Mouse (Mus musculus): ENCODE data around the gene Tbx2. TPM values are rescaled to one million over a fixed set of nuclear protein-coding genes. Genes with fewer than 3 reads are reported as not detected.

The Tbx2 gene
- total and polyA plus RNA-seq, 3 experiments = 0.17 TPM; not detected in 2

- TF ChIP-seq ZMIZ1 (IDR thresholded peaks at IDR 0.05; ENCODE audit: low read depth, low read length) (no peak), RCOR1 (conservative IDR thresholded peaks at IDR 0.05; ENCODE audit: low read depth, low read length) (no peak), ZC3H11A (IDR thresholded peaks at IDR 0.05; ENCODE audit: low read depth, low read length) (no peak)
- Histone ChIP-seq H3K79me2 (replicated peaks; ENCODE audit: control insufficient read depth, extremely low read depth, insufficient read depth, poor library complexity, severe bottlenecking) (no peaks in the 10 kb centered on the region), H3K27me3 (replicated peaks) (peaks cover 5% of the 10 kb centered on the region), H3K4me3 (replicated peaks in 1 of 3; ENCODE audit: low read depth in 2 of 3, low read length in 2 of 3, poor library complexity in 1 of 3) (no peak overlapping the region), H3K27ac (ENCODE audit: insufficient read depth, low read depth) (no peak overlapping the region), H3K9me3 (replicated peaks; ENCODE audit: low read length) (peaks cover 44% of the 10 kb centered on the region), H3K9ac (ENCODE audit: insufficient read depth, low read depth) (no peak overlapping the region), H3K4me2 (ENCODE audit: insufficient read depth, low read depth, poor library complexity, severe bottlenecking) (no peak overlapping the region), H3K4me1 (ENCODE audit: control insufficient read depth in 1 of 2, insufficient read depth in 2 of 2) (no peaks in the 10 kb centered on the region), H3K36me3 (replicated peaks in 1 of 2; ENCODE audit: control insufficient read depth in 1 of 2, insufficient read depth in 1 of 2, low read length in 1 of 2) (no peaks in the 10 kb centered on the region)
- in situ Hi-C loops (cut with MboI; ENCODE audit: low pct_ligation_motif_present, low pct_unique_long_range_greater_than_20kb, low sequenced_read_pairs) = no loop called here
- dilution Hi-C loops (cut with MboI; ENCODE audit: extremely low pct_ligation_motif_present, extremely low pct_unique_long_range_greater_than_20kb, low sequenced_read_pairs) = no loop called here
- no peak for DNase-seq (ENCODE audit: extremely low read depth)
Observed at GRCm38 (mm10) chr11:85833761-85834385, 1.5 kb downstream of the Tbx2 start.

- in situ Hi-C loops (cut with MboI; ENCODE audit: low pct_ligation_motif_present, low pct_unique_long_range_greater_than_20kb, low sequenced_read_pairs) (no loop called here), dilution Hi-C loops (cut with MboI; ENCODE audit: extremely low pct_ligation_motif_present, extremely low pct_unique_long_range_greater_than_20kb, low sequenced_read_pairs) (no loop called here)
- peaks cover 43% of the 10 kb centered on the region for H3K9me3 ChIP-seq (replicated peaks; ENCODE audit: low read length)
- no peak overlapping the region for H3K4me2 ChIP-seq (ENCODE audit: insufficient read depth, low read depth, poor library complexity, severe bottlenecking)
- no peak overlapping the region for H3K4me3 ChIP-seq (replicated peaks in 1 of 3; ENCODE audit: low read depth in 2 of 3, low read length in 2 of 3, poor library complexity in 1 of 3)
- no peak overlapping the region for H3K9ac ChIP-seq (ENCODE audit: insufficient read depth, low read depth)
- H3K79me2 ChIP-seq (replicated peaks; ENCODE audit: control insufficient read depth, extremely low read depth, insufficient read depth, poor library complexity, severe bottlenecking) = no peaks in the 10 kb centered on the region
- peaks cover 5% of the 10 kb centered on the region for H3K27me3 ChIP-seq (replicated peaks)
- DNase-seq (ENCODE audit: extremely low read depth) = no peak
- no peaks in the 10 kb centered on the region for H3K4me1 ChIP-seq (ENCODE audit: control insufficient read depth in 1 of 2, insufficient read depth in 2 of 2)
- no peak overlapping the region for H3K27ac ChIP-seq (ENCODE audit: insufficient read depth, low read depth)
- TF ChIP-seq KAT2A (IDR thresholded peaks at IDR 0.05; ENCODE audit: insufficient replicate concordance, low read length) (no peak), MYC (IDR thresholded peaks at IDR 0.05; ENCODE audit: low read depth, low read length) (no peak), POLR2AphosphoS2 (IDR thresholded peaks at IDR 0.05; ENCODE audit: low read depth, low read length) (no peak), USF1 (IDR thresholded peaks at IDR 0.05; ENCODE audit: low read depth, low read length) (no peak), MAX (IDR thresholded peaks at IDR 0.05; ENCODE audit: low read length) (no peak), MXI1 (IDR thresholded peaks at IDR 0.05; ENCODE audit: low read depth, low read length) (no peak), TCF12 (IDR thresholded peaks at IDR 0.05; ENCODE audit: low read depth, low read length) (no peak), CTCF (conservative IDR thresholded peaks at IDR 0.05 in 1 of 2, IDR thresholded peaks at IDR 0.05 in 1 of 2; ENCODE audit: low read depth in 2 of 2, low read length in 2 of 2) (no peak), MEF2A (IDR thresholded peaks at IDR 0.05; ENCODE audit: borderline replicate concordance, low read depth, low read length) (no peak), NRF1 (IDR thresholded peaks at IDR 0.05; ENCODE audit: low read depth, low read length) (no peak), USF2 (conservative IDR thresholded peaks at IDR 0.05; ENCODE audit: low read depth, low read length) (no peak), PAX5 (IDR thresholded peaks at IDR 0.05; ENCODE audit: low read length) (no peak), CHD2 (IDR thresholded peaks at IDR 0.05; ENCODE audit: low read length) (no peak), SIN3A (IDR thresholded peaks at IDR 0.05; ENCODE audit: low read length) (no peak), GABPA (IDR thresholded peaks at IDR 0.05; ENCODE audit: insufficient replicate concordance, low read depth, low read length) (no peak), RCOR1 (conservative IDR thresholded peaks at IDR 0.05; ENCODE audit: low read depth, low read length) (no peak), EP300 (IDR thresholded peaks at IDR 0.05; ENCODE audit: low read length) (no peak), ZMIZ1 (IDR thresholded peaks at IDR 0.05; ENCODE audit: low read depth, low read length) (no peak), ZNF384 (IDR thresholded peaks at IDR 0.05; ENCODE audit: low read depth, low read length) (no peak)
- H3K36me3 ChIP-seq (replicated peaks in 1 of 2; ENCODE audit: control insufficient read depth in 1 of 2, insufficient read depth in 1 of 2, low read length in 1 of 2) = no peaks in the 10 kb centered on the region
Observed at GRCm38 (mm10) chr11:85834386-85834931, 2.1 kb downstream of the Tbx2 start.
